ENCODE assay signal across 8 mouse cellular contexts in genomic region chr19:17136677-17137460, GRCm38 (mm10).
A peak's percentile ranks its signal among the peaks of the same experiment; 100 is the strongest.
DNase-seq lines count a peak whose midpoint lies in the region; ATAC-seq lines count a peak whose summit lies in the region.

No protein-coding gene starts in this region.

- peak; percentile 15 for DNase-seq in adrenal gland, postnatal 10 days
- no peak for DNase-seq in adrenal gland, postnatal 25 days
- DNase-seq in cerebellum, postnatal 14 days, result peak; percentile 79 to 86
- DNase-seq in frontal cortex, postnatal 25 days (ENCODE audit: low spot score in 2 of 2), result peak; percentile 54 to 55
- DNase-seq in retina, adult 2 months (ENCODE audit: low read depth, low spot score), result peak; percentile 47
- no peak for DNase-seq in gastrocnemius, adult 18-20 months (ENCODE audit: low spot score)

- peak; percentile 85; the same call in 1 of the 2 replicates for ATAC-seq in kidney, embryonic 15.5 days (replicated peaks; ENCODE audit: low FRiP score)
- no peak for ATAC-seq in limb, embryonic 13.5 days (ENCODE audit: low FRiP score, low read depth)

- H3K36me3 ChIP-seq in kidney, embryonic 15.5 days, result no peaks in the 10 kb centered on the region
- no peaks in the 10 kb centered on the region for H3K36me3 ChIP-seq in limb, embryonic 13.5 days

- no peak overlapping the region for H3K27ac ChIP-seq in kidney, embryonic 15.5 days
- no peak overlapping the region for H3K27ac ChIP-seq in limb, embryonic 13.5 days

- peak overlapping the region; percentile 72 for H3K4me2 ChIP-seq in kidney, embryonic 15.5 days
- peak overlapping the region; percentile 68 for H3K4me2 ChIP-seq in limb, embryonic 13.5 days (replicated peaks)

- no peaks in the 10 kb centered on the region for H3K9me3 ChIP-seq in kidney, embryonic 15.5 days (replicated peaks)
- H3K9me3 ChIP-seq in limb, embryonic 13.5 days, result no peaks in the 10 kb centered on the region

- WGBS in kidney, embryonic 15.5 days, result 8% methylated on average over 21 of the region's 21 CpGs
- 11% methylated on average over 21 of the region's 21 CpGs for WGBS in limb, embryonic 13.5 days

- H3K4me1 ChIP-seq in kidney, embryonic 15.5 days, result peaks cover 7% of the 10 kb centered on the region
- no peaks in the 10 kb centered on the region; the same call in 1 of the 2 replicates for H3K4me1 ChIP-seq in limb, embryonic 13.5 days

- peaks cover 11% of the 10 kb centered on the region; the same call in 1 of the 2 replicates for H3K27me3 ChIP-seq in kidney, embryonic 15.5 days
- peaks cover 29% of the 10 kb centered on the region for H3K27me3 ChIP-seq in limb, embryonic 13.5 days

- peak overlapping the region; percentile 22; the same call in 1 of the 2 replicates for H3K9ac ChIP-seq in kidney, embryonic 15.5 days
- peak overlapping the region; percentile 50; the same call in 1 of the 2 replicates for H3K9ac ChIP-seq in limb, embryonic 13.5 days

- H3K4me3 ChIP-seq in kidney, embryonic 15.5 days (replicated peaks), result peak overlapping the region; percentile 48
- peak overlapping the region; percentile 44 for H3K4me3 ChIP-seq in limb, embryonic 13.5 days

Comparison
In these comparisons a context has a peak if more than half of its experiments do, and no peak if none do; other contexts are left out.
1. DNase-seq: peak in adrenal gland, postnatal 10 days (single experiment), cerebellum, postnatal 14 days (2 of 2), frontal cortex, postnatal 25 days (2 of 2) and retina, adult 2 months (single experiment); none in adrenal gland, postnatal 25 days (single experiment) and gastrocnemius, adult 18-20 months (single experiment).